In the genomic region with DNA sequence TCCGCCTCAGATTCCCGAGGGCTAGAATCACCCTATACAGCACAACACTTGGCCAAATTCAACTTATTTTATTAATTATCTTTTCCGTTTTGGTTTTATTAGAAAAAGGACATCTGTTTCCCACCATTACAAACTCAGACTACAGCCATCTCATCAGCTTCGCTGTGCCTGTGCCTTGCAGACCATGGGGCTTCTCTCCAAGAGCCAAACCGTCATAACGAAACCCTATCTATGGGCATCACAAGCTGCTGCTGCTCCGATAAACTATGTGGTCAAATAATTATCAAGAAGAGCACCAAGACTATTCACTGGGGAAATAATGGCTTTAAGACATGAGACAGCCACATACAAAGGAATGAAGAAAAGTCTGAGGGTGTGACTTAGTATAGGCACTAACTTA, we compare ENCODE assay signal across 13 mouse cellular contexts.
"Had no signal": no experiment of that assay in that cellular context is flagged by ENCODE, and none has a peak within 500 bp of the region (broad histone marks: within the 10 kb centered on the region; RNA-seq: fewer than 3 reads in every experiment).

No protein-coding gene starts in this region.

- H3K4me2 ChIP-seq: limb, embryonic 15.5 days; lung, embryonic 14.5 days; neural tube, embryonic 12.5 days had no signal

- DNase-seq: kidney, adult 8-10 months; kidney, postnatal 10 days; layer of hippocampus, postnatal 36 days; lung, embryonic 14.5 days; midbrain, embryonic 14.5 days; retina, postnatal 1 day; right cerebral cortex, postnatal 4 days; spleen, adult 18-20 months; thymus, postnatal 36 days had no signal

- H3K36me3 ChIP-seq: limb, embryonic 15.5 days; midbrain, embryonic 10.5 days; neural tube, embryonic 12.5 days had no signal

- H3K27me3 ChIP-seq: limb, embryonic 15.5 days; neural tube, embryonic 12.5 days had no signal

- H3K4me3 ChIP-seq: limb, embryonic 15.5 days; midbrain, embryonic 10.5 days; neural tube, embryonic 12.5 days had no signal

- H3K9ac ChIP-seq: limb, embryonic 15.5 days; lung, embryonic 14.5 days; neural tube, embryonic 12.5 days had no signal

- H3K9me3 ChIP-seq: limb, embryonic 15.5 days; midbrain, embryonic 10.5 days; neural tube, embryonic 12.5 days had no signal

- H3K4me1 ChIP-seq: limb, embryonic 15.5 days; midbrain, embryonic 10.5 days; neural tube, embryonic 12.5 days had no signal

- H3K27ac ChIP-seq: limb, embryonic 15.5 days; midbrain, embryonic 10.5 days; neural tube, embryonic 12.5 days had no signal

- ATAC-seq: intestine, postnatal 0 days had no signal
